Mouse (Mus musculus) left cerebral cortex, postnatal 14 days (tissue): ENCODE measurements at regions not wholly inside any gene's neighbourhood (a gene's known extent, or its start where the extent isn't known, plus 50 kb on each side); places are given as distances from the start of the nearest gene placed in this dataset.

ENCODE experiments used
- DNase-seq, 2 experiments: peaks; one replicate each; pipeline ENCODE4 v3.0.0; 2021 to 2022; ENCODE audit warnings: low spot score in 2 of 2, mixed read lengths in 1 of 2
- intact Hi-C: fragments of 180-260 bp; cut with DNase I; formaldehyde crosslinking; loops from one replicate; pipeline ENCODE4 v1.15.1; 2025

- DNase-seq = no peak
- intact Hi-C loops = no loop called here
Measured at GRCm38 (mm10) chr3:100401080-100401479, 88.0 kb downstream of the Tent5c start.

DNA sequence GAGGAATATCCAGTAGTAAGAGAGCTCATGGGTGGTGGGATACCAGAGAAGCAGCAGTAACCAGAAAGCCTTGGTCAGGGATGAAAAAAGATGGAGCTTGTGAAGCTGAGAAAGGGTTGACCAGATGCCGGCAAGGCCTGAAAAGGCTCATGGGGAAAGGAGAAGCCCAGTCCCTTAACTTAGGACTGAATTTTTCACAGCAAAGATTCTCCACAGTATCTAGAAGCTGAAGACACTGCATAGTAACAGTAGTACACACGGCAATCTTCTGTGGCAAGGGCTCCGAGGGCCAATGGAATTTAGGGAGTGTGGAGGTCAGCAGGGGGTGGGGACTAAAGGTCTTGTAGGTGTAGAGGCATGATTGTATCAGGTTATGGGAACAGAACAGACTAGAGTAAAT, 91.6 kb downstream of the Tent5c start:
- intact Hi-C loops = no loop called here
- DNase-seq = no peak

DNA sequence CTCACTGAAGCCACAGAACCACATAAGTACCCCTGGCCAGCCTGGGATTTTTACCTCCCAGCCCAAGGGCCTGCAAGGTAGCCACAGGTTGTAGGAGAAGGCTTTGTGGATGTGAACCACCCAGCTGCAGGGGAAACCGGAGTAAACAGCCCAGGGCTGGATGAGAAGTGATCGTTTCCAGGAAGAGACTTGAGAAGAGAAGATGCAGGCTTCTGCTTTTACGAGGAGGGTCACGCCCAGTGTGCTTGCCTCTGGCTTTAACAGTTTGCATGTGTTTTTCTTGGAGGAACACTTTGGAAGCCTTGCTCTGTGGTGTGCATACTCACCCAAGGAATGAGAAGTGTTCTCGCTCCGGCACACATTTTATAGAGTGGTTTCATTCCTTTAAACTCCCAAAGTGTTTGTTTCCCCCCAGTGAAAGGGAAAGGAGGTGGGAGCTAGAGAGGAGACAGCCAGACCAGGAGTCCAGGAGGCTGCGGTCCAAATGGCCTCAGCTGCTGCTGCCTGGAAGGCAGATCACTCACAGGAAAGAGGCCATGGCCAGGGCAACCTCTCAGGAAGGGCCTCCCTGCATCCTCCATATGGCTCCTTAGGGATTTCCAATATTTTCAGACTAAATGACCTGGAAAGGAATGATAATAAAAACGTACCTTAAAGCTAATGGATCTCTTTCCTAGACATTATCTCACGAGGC, 94.1 kb downstream of the Tent5c start:
- intact Hi-C loops = no loop called here
- no peak for DNase-seq

DNA sequence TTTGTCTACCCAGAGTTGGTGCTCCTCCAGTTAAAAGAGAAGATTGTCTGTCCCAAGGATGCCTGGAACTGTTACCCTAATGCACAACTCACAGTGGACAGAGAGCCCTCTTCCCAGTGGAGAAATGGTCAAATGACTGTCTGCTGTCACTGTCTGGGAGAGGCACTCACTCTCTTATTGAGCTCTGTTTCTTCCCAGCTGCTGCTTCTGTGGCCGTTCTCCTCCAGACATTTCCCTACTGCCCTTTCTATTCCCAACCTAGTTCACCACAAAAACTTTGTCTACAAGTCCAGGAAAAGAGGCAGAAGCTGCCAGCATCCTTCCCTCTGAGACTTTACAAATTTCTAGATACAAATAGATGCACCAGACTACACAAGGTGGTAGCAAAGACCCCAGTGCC, 95.2 kb downstream of the Tent5c start:
- DNase-seq = no peak
- intact Hi-C loops = no loop called here

DNA sequence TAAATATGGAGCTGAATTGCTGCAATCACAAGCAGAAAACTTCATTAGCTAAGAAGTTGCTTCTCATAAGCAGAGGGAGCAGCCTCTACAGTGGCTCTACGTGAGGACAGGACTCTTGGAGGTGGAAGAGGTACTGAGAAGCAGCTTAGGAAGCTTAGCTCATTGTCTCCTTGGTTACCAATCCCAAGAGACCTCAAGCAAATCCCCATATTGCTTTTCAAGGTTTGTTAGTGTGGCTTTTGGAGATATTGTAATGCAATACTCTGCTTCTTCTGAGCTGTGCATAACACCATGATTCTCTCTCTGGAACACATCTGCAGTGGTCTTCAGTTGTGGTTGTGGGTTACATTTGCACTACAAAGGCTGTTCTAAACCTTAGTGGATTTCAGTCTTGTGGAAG, 106.9 kb downstream of the Tent5c start:
- no peak for DNase-seq
- intact Hi-C loops = no loop called here

GRCm38 (mm10) chr3:100381363-100381762, 107.8 kb downstream of the Tent5c start:
- intact Hi-C loops = no loop called here
- no peak for DNase-seq

GRCm38 (mm10) chr3:100376162-100376561, 113.0 kb downstream of the Tent5c start:
- intact Hi-C loops = no loop called here
- DNase-seq = no peak

DNA sequence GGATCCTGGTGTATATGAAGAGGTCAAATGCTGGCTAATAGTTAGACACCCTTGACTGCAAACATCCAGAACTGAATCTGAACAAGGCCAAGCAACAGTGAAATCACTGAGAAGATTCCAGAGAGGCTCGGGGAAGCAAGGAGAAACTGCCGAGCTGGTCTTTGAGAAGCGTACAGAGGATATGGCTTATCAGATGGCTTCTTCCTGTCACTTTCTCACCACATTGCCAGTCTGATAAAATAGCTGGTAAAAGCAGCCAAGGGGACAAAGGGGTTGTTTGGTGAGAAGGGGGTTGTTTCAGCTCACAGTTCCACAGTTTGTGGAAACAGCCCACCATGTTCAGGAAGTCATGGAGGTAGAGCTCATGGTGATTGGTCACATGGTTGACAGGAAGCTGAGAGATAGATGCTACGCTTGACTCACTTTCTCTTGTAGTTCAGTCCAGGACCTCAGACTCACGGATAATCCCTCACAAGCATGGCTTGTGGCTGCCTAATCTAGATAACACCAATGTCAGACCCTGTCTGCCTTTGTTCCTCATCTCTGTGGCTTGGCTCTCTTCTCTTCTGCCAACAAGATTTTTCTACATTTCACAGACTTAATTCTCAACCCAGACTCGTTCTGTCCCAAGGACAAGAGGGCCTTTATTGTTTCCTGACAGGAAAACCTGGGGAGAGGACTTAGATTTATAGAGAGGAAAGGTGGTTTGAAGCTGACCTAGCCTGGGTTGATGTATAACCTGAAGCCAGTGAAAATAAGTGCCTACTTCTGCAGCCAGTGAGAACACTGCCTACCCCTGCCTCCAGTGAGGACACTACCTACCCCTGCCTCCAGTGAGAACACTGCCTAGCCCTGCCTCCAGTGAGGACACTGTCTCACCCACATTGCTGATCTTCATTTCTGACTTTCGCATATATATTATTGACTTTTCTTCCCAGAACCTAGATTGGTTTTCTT, 122.0 kb downstream of the Tent5c start:
- DNase-seq = no peak
- intact Hi-C loops = no loop called here

DNA sequence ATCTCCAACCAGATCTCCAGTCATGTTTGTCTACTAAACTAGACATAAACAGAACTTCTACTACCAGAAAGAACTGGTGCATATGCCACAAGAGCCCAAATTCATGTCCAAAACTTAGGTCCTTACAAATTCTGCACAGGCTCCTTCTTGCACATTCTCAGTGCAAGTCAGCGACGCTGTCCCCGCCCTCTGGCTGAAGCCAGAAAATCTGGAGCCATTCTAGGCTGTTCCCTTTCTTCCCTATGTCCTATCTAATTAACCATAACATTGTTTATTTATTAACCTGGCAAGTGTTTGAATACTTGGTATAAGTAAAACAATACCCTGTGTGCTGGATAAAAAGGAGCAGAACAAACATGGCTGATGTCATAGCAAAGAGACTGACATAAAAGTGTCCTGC, 122.7 kb downstream of the Tent5c start:
- intact Hi-C loops = no loop called here

DNA sequence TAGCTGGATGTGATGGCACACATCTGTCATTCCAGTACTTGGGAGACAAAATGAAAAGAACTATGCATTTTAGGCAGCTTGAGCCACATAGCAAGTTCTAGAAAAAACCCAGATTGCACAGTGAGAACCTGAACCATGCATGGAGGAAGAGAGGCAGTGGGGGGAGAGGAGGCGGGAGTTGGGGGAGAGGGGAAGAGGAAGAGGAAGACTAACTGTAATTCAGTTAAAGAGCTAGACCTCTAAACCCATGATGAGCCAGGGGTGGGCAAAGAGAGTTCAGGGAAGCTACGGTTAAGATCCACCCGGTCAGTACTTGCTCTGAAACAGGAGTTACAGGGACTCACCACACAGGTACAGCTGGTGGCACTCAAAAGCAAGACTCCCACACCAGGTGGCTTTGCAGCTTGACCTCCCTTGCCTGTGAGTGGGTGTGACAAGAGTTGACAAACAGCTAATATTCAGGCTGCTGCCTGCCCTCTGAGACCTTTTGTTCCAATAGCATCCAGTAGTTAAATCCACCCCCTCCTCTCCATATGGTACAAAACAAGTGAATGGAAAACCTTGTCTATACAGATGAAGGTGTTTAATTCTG, 123.7 kb downstream of the Tent5c start:
- intact Hi-C loops = no loop called here
- DNase-seq = no peak

More for the DNA sequence above, 122.7 kb downstream of the Tent5c start:
- DNase-seq = no peak

GRCm38 (mm10) chr3:100364706-100365105, 124.4 kb downstream of the Tent5c start:
- DNase-seq = peak in 1 of 2 experiments; percentile 14
- intact Hi-C loops = no loop called here

DNA sequence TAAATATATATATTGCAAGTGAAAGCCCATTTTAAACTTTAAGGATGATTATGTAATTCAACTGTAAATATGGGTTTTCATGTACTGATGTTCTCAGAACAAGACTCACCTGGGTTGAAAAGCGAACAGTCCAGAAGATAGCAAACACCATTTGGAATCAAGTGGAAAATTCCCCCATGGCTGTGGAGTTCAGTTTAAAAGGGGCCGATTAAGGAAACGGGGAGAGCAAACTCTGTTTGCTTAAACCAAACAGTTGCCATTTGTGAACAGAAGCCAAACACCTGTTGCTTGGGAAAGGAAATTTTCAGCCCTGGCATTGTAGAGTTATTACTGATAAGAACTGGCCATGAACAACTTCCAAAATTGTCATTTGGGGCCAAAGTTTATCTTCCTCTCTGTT, 126.1 kb downstream of the Tent5c start:
- no peak for DNase-seq
- intact Hi-C loops = no loop called here

GRCm38 (mm10) chr3:100360019-100360418, 129.1 kb downstream of the Tent5c start:
- DNase-seq = no peak
- intact Hi-C loops = no loop called here

- intact Hi-C loops = loop anchor here (1.0 to 5.0 kb wide), 3 partner anchors 63 to 333 kb away; no protein-coding TSS in a partner anchor
- peak; percentile 67 to 77 for DNase-seq
Measured at GRCm38 (mm10) chr3:100359036-100359435, 130.1 kb downstream of the Tent5c start.

DNA sequence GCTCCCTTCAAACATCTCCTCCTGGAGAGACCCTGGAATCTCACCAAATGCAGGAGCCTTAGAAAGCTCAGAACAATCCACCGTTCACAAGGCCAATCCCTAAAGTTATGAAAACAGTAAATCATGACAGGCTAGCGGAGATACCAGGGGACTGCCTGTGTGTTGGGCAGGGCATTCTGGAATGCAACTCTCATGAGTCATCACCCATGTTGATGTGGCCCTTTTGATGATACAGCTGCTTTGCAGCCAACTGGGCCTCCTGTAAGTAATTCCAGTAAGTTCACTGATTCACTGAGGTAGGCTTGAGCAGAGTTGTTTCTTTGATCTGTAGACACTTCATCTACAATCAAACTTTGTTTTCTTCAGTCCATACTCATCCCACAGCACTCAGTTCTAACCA, 155.6 kb downstream of the Tent5c start:
- intact Hi-C loops = no loop called here
- no peak for DNase-seq

DNA sequence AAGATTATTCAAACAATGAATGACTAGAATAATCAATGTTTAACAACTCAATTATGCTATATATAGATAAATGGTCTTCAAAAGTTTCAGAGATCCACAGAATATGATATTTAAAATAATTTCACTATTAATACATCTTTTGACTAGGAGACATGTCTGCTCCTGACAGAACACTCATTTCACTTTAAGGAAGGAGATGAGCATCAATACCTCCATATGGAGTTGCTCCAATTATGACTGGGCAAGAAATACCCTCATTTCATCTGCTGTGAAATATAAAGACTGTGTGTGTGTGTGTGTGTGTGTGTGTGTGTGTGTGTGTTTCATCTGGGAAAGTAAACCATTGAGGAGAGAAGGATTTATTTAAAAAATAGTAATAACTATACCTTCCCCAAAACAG, 156.2 kb upstream of the Wdr3 start:
- DNase-seq = no peak
- intact Hi-C loops = no loop called here

GRCm38 (mm10) chr3:100287818-100288217, 125.6 kb upstream of the Wdr3 start:
- DNase-seq = no peak
- intact Hi-C loops = no loop called here

DNA sequence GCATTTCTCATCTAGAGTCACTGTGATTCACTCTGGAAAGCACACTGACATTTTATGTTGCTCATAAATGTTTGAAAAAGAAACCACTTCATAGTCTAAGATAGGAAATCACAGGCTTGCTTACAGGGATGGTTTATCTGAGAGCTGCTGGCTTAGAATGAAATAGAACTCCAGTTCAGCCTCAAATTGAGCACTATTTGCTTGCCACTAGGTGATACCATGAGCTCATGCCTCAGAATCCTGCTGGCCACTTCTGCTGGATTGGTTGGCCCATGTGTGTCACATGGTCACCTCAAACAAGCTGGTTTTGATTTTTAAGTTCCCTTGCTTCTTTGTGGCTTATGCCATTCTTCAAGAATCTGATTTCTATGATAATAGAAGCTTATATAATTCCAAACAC, 104.8 kb upstream of the Wdr3 start:
- intact Hi-C loops = no loop called here
- DNase-seq = no peak

DNA sequence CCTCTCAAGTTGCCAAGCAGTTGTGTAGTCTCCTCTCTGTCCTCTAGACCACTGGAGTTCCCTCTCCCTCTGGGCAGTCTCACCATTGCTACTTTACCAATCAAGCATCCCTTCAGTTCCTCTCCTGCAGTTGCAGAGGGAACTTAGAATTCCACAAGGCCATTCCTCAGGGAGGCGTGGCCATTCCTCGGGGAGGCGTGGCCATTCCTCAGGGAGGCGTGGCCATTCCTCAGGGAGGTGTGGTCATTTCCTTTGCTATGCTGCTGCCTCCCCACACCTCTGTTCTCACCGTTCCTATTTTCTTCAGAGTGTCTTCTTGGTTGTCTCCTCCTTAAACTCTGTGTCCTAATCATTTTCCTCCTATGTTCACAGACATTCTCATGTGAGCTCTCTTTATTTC, 102.8 kb upstream of the Wdr3 start:
- no peak for DNase-seq
- intact Hi-C loops = no loop called here
